Mouse (Mus musculus): ENCODE measurements around the gene Rgs8. TPM values are rescaled to one million over a fixed set of nuclear protein-coding genes. Genes with fewer than 3 reads are reported as not detected.

Gene Rgs8
- polyA plus RNA-seq, 2 experiments: 0.01 TPM; not detected in 1

DNA sequence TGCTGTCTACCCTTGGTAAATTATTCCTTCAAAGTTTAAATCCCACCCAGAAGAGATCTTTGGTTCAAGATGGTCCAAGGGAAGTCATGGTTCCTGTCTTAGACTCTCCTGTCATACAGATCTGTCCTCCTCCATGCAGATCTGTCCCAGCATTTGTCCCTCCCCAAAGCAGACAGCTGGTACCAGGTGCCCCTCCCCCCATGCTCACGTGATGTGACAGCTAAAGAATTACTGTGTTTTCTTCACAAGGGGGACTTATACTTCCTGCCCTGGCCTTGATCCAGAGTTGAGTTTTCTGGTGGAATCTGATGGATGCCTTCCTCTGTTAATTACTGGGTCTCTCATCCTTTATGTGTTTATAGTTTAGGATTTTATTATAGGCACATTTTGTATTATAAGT is 95.7 kb downstream of the Rgs8 start:
- peak overlapping the region in 1 of 2 experiments; percentile 60; a peak in 3 of 4 replicates for H3K4me3 ChIP-seq (ENCODE audit: insufficient read depth in 1 of 2, low read depth in 2 of 2, low read length in 2 of 2)
- H3K27me3 ChIP-seq (ENCODE audit: control insufficient read depth, insufficient read depth, low read length): no peaks in the 10 kb centered on the region
- no peak for TF ChIP-seq EP300 (IDR thresholded peaks at IDR 0.05; ENCODE audit: low read depth)
- TF ChIP-seq CTCF (IDR thresholded peaks at IDR 0.05; ENCODE audit: low read depth): peak; percentile 18; the same call in 1 of the 2 replicates
- DNase-seq (ENCODE audit: low read depth in 3 of 3, low spot score in 3 of 3) (peak; percentile 62 to 71 (median 64)), ATAC-seq (ENCODE audit: insufficient read depth) (peak; percentile 8; the same call in 1 of the 2 replicates)
- H3K27ac ChIP-seq: peak overlapping the region; percentile 92
- 4% methylated on average over 1 of the region's 1 CpGs for WGBS (ENCODE audit: insufficient replicate concordance)
- H3K4me2 ChIP-seq (ENCODE audit: low read depth): peak overlapping the region; percentile 73
- no peaks in the 10 kb centered on the region for H3K36me3 ChIP-seq (replicated peaks; ENCODE audit: control insufficient read depth, insufficient read depth, low read depth)
- H3K9ac ChIP-seq (replicated peaks): peak overlapping the region; percentile 81
- H3K4me1 ChIP-seq (replicated peaks; ENCODE audit: control insufficient read depth in 2 of 2, insufficient read depth in 2 of 2, low read length in 1 of 2): peaks cover 22 to 34% of the 10 kb centered on the region in 2 experiments
- no peaks in the 10 kb centered on the region for H3K9me3 ChIP-seq (ENCODE audit: control insufficient read depth, low read length)

DNA sequence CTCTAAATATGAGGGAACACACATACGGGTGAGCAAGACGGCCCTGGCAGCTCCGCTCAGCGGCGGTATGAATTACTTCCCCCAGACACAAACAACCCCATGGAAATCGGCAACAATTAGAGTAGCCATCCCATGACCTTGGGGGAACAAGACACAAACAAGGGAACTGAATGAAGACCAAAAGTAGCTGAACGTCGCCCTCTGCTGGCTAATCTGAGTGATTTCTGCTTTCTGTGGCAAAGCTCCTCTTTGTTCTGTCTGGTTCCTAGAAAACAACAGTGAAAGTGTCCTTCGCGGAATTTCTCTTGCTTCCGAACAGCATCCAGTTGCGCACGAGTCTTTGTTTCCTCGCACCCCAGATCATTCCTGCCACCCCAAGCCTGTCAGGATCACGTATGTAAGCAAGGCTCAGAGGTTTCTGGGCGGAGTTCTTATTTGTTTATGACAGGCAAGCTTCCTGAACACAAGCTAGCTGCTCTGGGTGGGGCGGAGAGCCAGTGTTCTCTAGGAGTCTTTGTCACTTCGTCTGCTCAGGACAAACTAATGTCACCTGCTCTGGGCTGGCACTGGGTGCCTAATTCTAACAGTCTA is 96.5 kb downstream of the Rgs8 start, which contains the start of gene Rnasel:
TSS of gene Rnasel (plus strand) at position 216 of the 591 bp plus-strand sequence.
- peak within 1 kb of the TSS; percentile 73 for H3K4me2 ChIP-seq (ENCODE audit: low read depth)
- ATAC-seq (ENCODE audit: insufficient read depth) (peak; percentile 76), DNase-seq (ENCODE audit: low read depth in 3 of 3, low spot score in 3 of 3) (peak; percentile 74 to 84 (median 75))
- no peaks in the 10 kb centered on the region for H3K36me3 ChIP-seq (replicated peaks; ENCODE audit: control insufficient read depth, insufficient read depth, low read depth)
- TF ChIP-seq CTCF (IDR thresholded peaks at IDR 0.05; ENCODE audit: low read depth) (peak; percentile 91), EP300 (IDR thresholded peaks at IDR 0.05; ENCODE audit: low read depth) (no peak)
- no peaks in the 10 kb centered on the region for H3K27me3 ChIP-seq (ENCODE audit: control insufficient read depth, insufficient read depth, low read length)
- WGBS (ENCODE audit: insufficient replicate concordance): 3% methylated on average over 18 of the region's 18 CpGs
- H3K9me3 ChIP-seq (ENCODE audit: control insufficient read depth, low read length): no peaks in the 10 kb centered on the region
- H3K4me1 ChIP-seq (replicated peaks; ENCODE audit: control insufficient read depth in 2 of 2, insufficient read depth in 2 of 2, low read length in 1 of 2): peaks cover 22 to 34% of the 10 kb centered on the region in 2 experiments
- H3K9ac ChIP-seq (replicated peaks): peak within 1 kb of the TSS; percentile 81
- H3K4me3 ChIP-seq (ENCODE audit: insufficient read depth in 1 of 2, low read depth in 2 of 2, low read length in 2 of 2): peak within 1 kb of the TSS; percentile 60 to 83
- H3K27ac ChIP-seq: peak within 1 kb of the TSS; percentile 92

Other genes with a start within 250 kb of the Rgs8 start
- 0.22 and 0.27 TPM in 2 replicates for gene Shcbp1l, start 227.9 kb upstream of the Rgs8 start, polyA plus RNA-seq (2012; rRNA removed)
- gene Shcbp1l, start 227.9 kb upstream of the Rgs8 start, polyA plus RNA-seq (2014; fragmentation: Nextera tagmentation; extraction: Ambion mirVana): 0.28 and 0.32 TPM in 2 replicates
- gene Dhx9, start 165.4 kb upstream of the Rgs8 start, polyA plus RNA-seq (2012; rRNA removed): 33.9 and 52.5 TPM in 2 replicates
- 8.1 and 9.8 TPM in 2 replicates for gene Dhx9, start 165.4 kb upstream of the Rgs8 start, polyA plus RNA-seq (2014; fragmentation: Nextera tagmentation; extraction: Ambion mirVana)
- gene Npl, start 103.0 kb upstream of the Rgs8 start, polyA plus RNA-seq (2012; rRNA removed): 2.2 and 3.1 TPM in 2 replicates
- gene Npl, start 103.0 kb upstream of the Rgs8 start, polyA plus RNA-seq (2014; fragmentation: Nextera tagmentation; extraction: Ambion mirVana): 7.3 and 8.4 TPM in 2 replicates
- gene Rgs16, start 87.3 kb downstream of the Rgs8 start, polyA plus RNA-seq (2012; rRNA removed): 0.08 and 0.16 TPM in 2 replicates
- gene Rgs16, start 87.3 kb downstream of the Rgs8 start, polyA plus RNA-seq (2014; fragmentation: Nextera tagmentation; extraction: Ambion mirVana): 0.19 TPM in 1 of 2 replicates, not detected in the other
- gene Rnasel, start 96.4 kb downstream of the Rgs8 start, polyA plus RNA-seq (2012; rRNA removed): 12.4 and 17.8 TPM in 2 replicates
- gene Rnasel, start 96.4 kb downstream of the Rgs8 start, polyA plus RNA-seq (2014; fragmentation: Nextera tagmentation; extraction: Ambion mirVana): 15.6 TPM in 2 replicates
- gene Rgsl1, start 191.1 kb downstream of the Rgs8 start, polyA plus RNA-seq (2012; rRNA removed): 0.02 and 0.03 TPM in 2 replicates
- not detected in 2 replicates for gene Rgsl1, start 191.1 kb downstream of the Rgs8 start, polyA plus RNA-seq (2014; fragmentation: Nextera tagmentation; extraction: Ambion mirVana)
- gene Teddm1b, start 221.3 kb downstream of the Rgs8 start, polyA plus RNA-seq (2012; rRNA removed): not detected in 2 replicates
- gene Teddm1b, start 221.3 kb downstream of the Rgs8 start, polyA plus RNA-seq (2014; fragmentation: Nextera tagmentation; extraction: Ambion mirVana): 0.05 and 0.08 TPM in 2 replicates
- not detected in 2 replicates for gene Teddm1a, start 238.7 kb downstream of the Rgs8 start, polyA plus RNA-seq (2012; rRNA removed)
- gene Teddm1a, start 238.7 kb downstream of the Rgs8 start, polyA plus RNA-seq (2014; fragmentation: Nextera tagmentation; extraction: Ambion mirVana): not detected in 2 replicates
- gene Glul, start 246.9 kb downstream of the Rgs8 start, polyA plus RNA-seq (2012; rRNA removed): 46.7 and 71.1 TPM in 2 replicates
- gene Glul, start 246.9 kb downstream of the Rgs8 start, polyA plus RNA-seq (2014; fragmentation: Nextera tagmentation; extraction: Ambion mirVana): 101 and 103 TPM in 2 replicates
- 0.24 and 0.28 TPM in 2 replicates for gene Teddm2, start 247.2 kb downstream of the Rgs8 start, polyA plus RNA-seq (2012; rRNA removed)
- 0.14 and 0.25 TPM in 2 replicates for gene Teddm2, start 247.2 kb downstream of the Rgs8 start, polyA plus RNA-seq (2014; fragmentation: Nextera tagmentation; extraction: Ambion mirVana)

All from liver, embryonic 14.5 days (tissue).